Mouse (Mus musculus) embryonic facial prominence, embryonic 11.5 days (tissue): ENCODE measurements around the gene Itga8. TPM values are rescaled to one million over a fixed set of nuclear protein-coding genes. Genes with fewer than 3 reads are reported as not detected.

ENCODE experiments used
- ATAC-seq: fragments of 200-750 bp; cut with Nextera tagmentation; replicated peaks from 2 replicates; pipeline ENCODE4 v1.8.0; 2017; ENCODE audit warnings: low read depth; ENCODE audit not compliant: insufficient number of reproducible peaks, low FRiP score, low TSS enrichment
- DNase-seq: peaks from one replicate; pipeline ENCODE4 v3.0.0-alpha.2; 2015; ENCODE audit warnings: low spot score
- H3K27ac ChIP-seq: fragments of 300-500 bp; sonication (generic); replicated peaks from 2 replicates; pipeline ENCODE4 v1.5.1; 2014; ENCODE audit warnings: mild to moderate bottlenecking, low read depth, low read length, control low read depth
- H3K27me3 ChIP-seq: fragments of 300-500 bp; sonication (generic); 2 replicates; pipeline ENCODE4 v1.6.1; 2014; ENCODE audit warnings: mild to moderate bottlenecking, low read length, moderate library complexity, mixed read lengths; ENCODE audit not compliant: control insufficient read depth, insufficient read depth
- H3K36me3 ChIP-seq: fragments of 300-500 bp; sonication (generic); replicated peaks from 2 replicates; pipeline ENCODE4 v1.6.1; 2014; ENCODE audit warnings: low read depth, mild to moderate bottlenecking, low read length, moderate library complexity, mixed read lengths; ENCODE audit not compliant: control insufficient read depth, insufficient read depth
- H3K4me1 ChIP-seq: fragments of 300-500 bp; sonication (generic); 2 replicates; pipeline ENCODE4 v1.6.1; 2014; ENCODE audit warnings: low read length, mixed read lengths; ENCODE audit not compliant: control insufficient read depth, insufficient read depth
- H3K4me2 ChIP-seq: fragments of 300-500 bp; sonication (generic); 2 replicates; pipeline ENCODE4 v1.6.1; 2014; ENCODE audit warnings: low read depth, mild to moderate bottlenecking, control low read depth, low read length, moderate library complexity
- H3K4me3 ChIP-seq: fragments of 300-500 bp; sonication (generic); 2 replicates; pipeline ENCODE4 v1.5.1; 2014; ENCODE audit warnings: low read depth, low read length, control low read depth
- H3K9ac ChIP-seq: fragments of 300-500 bp; sonication (generic); replicated peaks from 2 replicates; pipeline ENCODE4 v1.6.1; 2014; ENCODE audit warnings: mild to moderate bottlenecking, control low read depth, low read length
- H3K9me3 ChIP-seq: fragments of 300-500 bp; sonication (generic); replicated peaks from 2 replicates; pipeline ENCODE4 v1.6.1; 2016; ENCODE audit warnings: mild to moderate bottlenecking, low read length, inconsistent platforms, mixed read lengths; ENCODE audit not compliant: control insufficient read depth
- WGBS: fragments of 180-500 bp; shearing (Covaris S2); extraction: QIAGEN DNeasy Blood & Tissue Kit; methylation state at CpG from one replicate; pipeline ENCODE4 v1.1.7; 2014; 5-methylcytosine and 5-hydroxymethylcytosine counted together
- polyA plus RNA-seq: library from polyadenylated mRNA; unstranded; fragments of >200 nt; fragmentation: Nextera tagmentation; extraction: Ambion mirVana; gene quantifications from 2 replicates; pipeline ENCODE4 v1.2.1, GENCODE M21; 2014

Gene Itga8
- polyA plus RNA-seq, 1 experiment from 2014 or later: 9.4 TPM

DNA sequence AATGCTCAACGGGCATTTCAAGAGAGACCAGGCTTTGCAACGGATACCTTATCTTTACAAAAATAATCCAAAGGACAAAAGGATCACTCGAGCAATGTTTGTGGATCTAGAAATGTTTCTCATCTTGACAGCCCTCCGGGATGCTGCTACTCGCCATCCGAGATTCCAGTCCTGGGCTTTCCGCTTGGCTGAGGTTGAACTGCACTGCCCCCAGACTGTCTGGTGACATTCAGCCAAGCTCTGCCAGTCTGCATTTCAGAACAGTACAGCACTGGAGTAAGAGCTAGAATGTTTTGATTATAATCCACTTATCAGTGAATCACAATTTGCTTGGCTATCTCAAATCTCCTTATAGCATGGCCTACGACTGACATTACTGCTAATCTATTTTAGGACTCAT is 8.3 kb downstream of the Itga8 start:
- ATAC-seq (no peak), DNase-seq (no peak)
- Histone ChIP-seq H3K36me3 (no peaks in the 10 kb centered on the region), H3K27ac (no peak overlapping the region), H3K9ac (no peak overlapping the region), H3K9me3 (no peaks in the 10 kb centered on the region), H3K4me1 (no peaks in the 10 kb centered on the region), H3K4me3 (no peak overlapping the region), H3K4me2 (no peak overlapping the region), H3K27me3 (no peaks in the 10 kb centered on the region)
- WGBS: 52% methylated on average over 8 of the region's 8 CpGs

DNA sequence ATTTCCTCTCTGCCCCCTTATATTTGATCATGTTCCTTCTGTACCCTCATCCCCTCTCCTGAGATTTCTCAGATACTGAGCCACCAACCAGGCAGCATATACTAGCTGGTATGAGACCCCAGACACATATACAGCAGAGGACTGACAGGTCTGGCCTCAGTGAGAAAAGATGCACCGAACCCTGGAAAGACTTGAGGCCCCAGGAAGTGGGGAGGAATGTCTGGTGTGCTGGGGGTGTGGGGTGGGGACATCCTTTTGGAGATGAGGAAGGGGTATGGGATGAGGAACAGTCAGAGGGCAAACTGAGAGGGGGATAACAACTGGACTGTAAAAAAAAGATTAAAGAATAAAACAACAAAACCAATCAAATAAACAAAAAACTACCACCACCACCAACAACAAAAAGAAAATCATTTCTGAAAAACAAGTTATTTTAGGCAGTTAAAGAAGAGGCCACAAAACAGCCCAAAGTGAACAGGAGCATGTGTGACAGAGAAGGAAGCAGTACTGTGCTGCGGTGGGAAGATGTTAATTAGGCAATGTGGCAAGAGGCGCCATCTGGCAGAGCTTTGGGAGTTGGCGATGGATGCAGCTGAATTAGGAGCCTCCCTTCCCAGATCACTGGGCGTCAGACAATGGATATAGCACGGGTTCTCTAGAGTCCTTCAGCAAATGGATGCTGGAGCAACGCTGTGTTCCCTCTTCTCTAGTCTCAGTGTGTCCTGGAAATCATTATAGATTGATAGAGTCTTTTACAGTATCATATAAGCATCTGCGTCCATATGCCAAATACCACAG is 9.5 kb downstream of the Itga8 start:
- Histone ChIP-seq H3K27me3 (no peaks in the 10 kb centered on the region), H3K4me2 (no peak overlapping the region), H3K9me3 (no peaks in the 10 kb centered on the region), H3K36me3 (no peaks in the 10 kb centered on the region), H3K4me1 (no peaks in the 10 kb centered on the region), H3K9ac (no peak overlapping the region), H3K27ac (no peak overlapping the region), H3K4me3 (no peak overlapping the region)
- DNase-seq: no peak
- 64% methylated on average over 8 of the region's 8 CpGs for WGBS
- 0 out of 2 replicates have a peak, but pooled peaks have one; percentile 48 for ATAC-seq

DNA sequence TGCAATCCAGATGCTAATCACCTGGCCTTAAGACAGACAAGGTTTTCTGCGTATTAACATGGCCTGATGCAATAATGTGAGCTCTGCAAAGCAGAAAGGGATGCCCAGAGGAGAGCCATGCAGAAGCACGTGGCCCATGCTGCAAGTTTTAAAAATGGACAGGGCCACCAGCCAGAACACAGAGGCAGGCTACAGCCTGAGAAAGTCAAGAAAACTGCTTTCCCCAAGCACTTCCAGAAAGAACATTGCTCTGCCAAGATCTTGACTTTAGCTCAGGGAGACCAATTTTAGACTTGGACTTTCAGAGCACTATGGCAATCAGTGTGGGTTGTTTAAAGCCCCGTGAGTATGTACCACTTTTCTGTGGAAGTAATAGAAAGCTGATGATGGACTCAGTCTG is 11.5 kb downstream of the Itga8 start:
- Histone ChIP-seq H3K4me1 (no peaks in the 10 kb centered on the region), H3K9me3 (no peaks in the 10 kb centered on the region), H3K4me3 (no peak overlapping the region), H3K4me2 (no peak overlapping the region), H3K27me3 (no peaks in the 10 kb centered on the region), H3K36me3 (no peaks in the 10 kb centered on the region), H3K9ac (no peak overlapping the region), H3K27ac (no peak overlapping the region)
- WGBS: 86% methylated on average over 3 of the region's 3 CpGs
- no peak for ATAC-seq
- no peak for DNase-seq

GRCm38 (mm10) chr2:12287831-12288230 is 13.9 kb downstream of the Itga8 start:
- Histone ChIP-seq H3K9ac (no peak overlapping the region), H3K4me3 (no peak overlapping the region), H3K9me3 (no peaks in the 10 kb centered on the region), H3K4me2 (no peak overlapping the region), H3K4me1 (no peaks in the 10 kb centered on the region), H3K27me3 (no peaks in the 10 kb centered on the region), H3K27ac (no peak overlapping the region), H3K36me3 (no peaks in the 10 kb centered on the region)
- 91% methylated on average over 3 of the region's 3 CpGs for WGBS
- no peak for DNase-seq
- ATAC-seq: no peak

DNA sequence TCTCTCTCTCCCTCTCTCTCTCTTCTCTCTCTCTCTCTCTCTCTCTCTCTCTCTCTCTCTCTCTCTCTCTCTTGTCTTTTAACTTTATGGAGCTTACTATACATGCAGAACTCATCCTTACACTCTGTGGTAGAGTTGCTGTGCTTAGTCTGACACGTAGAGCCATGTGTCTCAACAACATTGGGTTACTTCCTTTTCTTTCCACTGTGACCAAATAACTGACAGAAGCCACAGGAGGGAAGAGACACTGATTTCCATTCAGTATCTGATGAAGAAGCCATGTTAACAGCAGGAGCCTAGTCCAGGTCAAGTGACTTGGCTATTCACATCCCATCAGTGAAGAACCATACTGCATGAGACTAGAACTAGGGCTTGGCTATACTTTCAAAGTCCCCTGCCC is 21.1 kb downstream of the Itga8 start:
- no peak overlapping the region for H3K4me3 ChIP-seq
- no peaks in the 10 kb centered on the region for H3K9me3 ChIP-seq
- DNase-seq: no peak
- no peaks in the 10 kb centered on the region for H3K4me1 ChIP-seq
- H3K36me3 ChIP-seq: no peaks in the 10 kb centered on the region
- H3K27me3 ChIP-seq: no peaks in the 10 kb centered on the region
- no peak overlapping the region for H3K4me2 ChIP-seq
- no peak overlapping the region for H3K9ac ChIP-seq
- ATAC-seq: no peak
- WGBS: 67% methylated on average over 1 of the region's 1 CpGs
- H3K27ac ChIP-seq: no peak overlapping the region

- H3K27me3 ChIP-seq: no peaks in the 10 kb centered on the region
- no peaks in the 10 kb centered on the region for H3K4me1 ChIP-seq
- 37% methylated on average over 4 of the region's 4 CpGs for WGBS
- no peak overlapping the region for H3K27ac ChIP-seq
- H3K4me3 ChIP-seq: no peak overlapping the region
- no peak overlapping the region for H3K4me2 ChIP-seq
- peak; percentile 35 for DNase-seq
- ATAC-seq: peak; percentile 67; the same call in 1 of the 2 replicates
- H3K36me3 ChIP-seq: no peaks in the 10 kb centered on the region
- H3K9me3 ChIP-seq: no peaks in the 10 kb centered on the region
- no peak overlapping the region for H3K9ac ChIP-seq
Measured at GRCm38 (mm10) chr2:12279070-12279612, 22.6 kb downstream of the Itga8 start.

DNA sequence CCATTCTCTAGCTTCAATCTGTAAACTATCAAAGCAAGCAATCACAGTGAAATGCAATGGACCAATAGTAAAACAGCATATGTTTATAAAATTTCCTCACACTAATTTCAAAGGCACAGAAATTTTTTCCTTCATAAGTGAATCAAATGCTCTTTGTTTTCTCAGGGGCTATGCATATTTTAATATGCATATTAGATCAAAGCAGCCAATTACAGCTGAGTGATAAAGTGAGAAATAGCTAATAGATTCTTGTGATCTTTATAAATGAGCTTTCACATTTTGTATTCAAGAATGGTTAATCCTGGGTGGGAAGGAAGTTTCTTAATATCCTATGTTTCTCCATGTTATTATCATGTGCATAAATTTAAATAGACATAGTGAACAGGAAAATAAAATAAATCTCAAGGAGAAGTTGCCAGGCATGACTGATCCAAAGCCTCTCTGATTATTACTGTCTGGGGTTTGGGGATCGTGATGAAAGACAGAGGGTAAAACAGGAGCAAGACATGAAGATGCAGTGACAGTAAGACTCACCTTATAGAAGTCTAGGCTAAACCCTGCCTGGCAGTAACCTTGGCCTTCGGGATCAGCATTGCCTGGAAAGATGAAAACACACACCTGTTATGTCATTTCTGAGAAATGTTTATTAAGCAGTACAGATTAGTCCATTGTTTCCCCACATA is 44.9 kb downstream of the Itga8 start:
- Histone ChIP-seq H3K36me3 (no peaks in the 10 kb centered on the region), H3K27me3 (no peaks in the 10 kb centered on the region), H3K4me3 (no peak overlapping the region), H3K9me3 (no peaks in the 10 kb centered on the region), H3K4me1 (no peaks in the 10 kb centered on the region), H3K4me2 (no peak overlapping the region), H3K27ac (no peak overlapping the region), H3K9ac (no peak overlapping the region)
- DNase-seq: no peak
- 78% methylated on average over 2 of the region's 2 CpGs for WGBS
- no peak for ATAC-seq

GRCm38 (mm10) chr2:12255901-12256300 is 45.8 kb downstream of the Itga8 start:
- no peak for ATAC-seq
- no peak overlapping the region for H3K4me3 ChIP-seq

More at GRCm38 (mm10) chr2:12255901-12256300, 45.8 kb downstream of the Itga8 start:
- Histone ChIP-seq H3K4me1 (no peaks in the 10 kb centered on the region), H3K9me3 (no peaks in the 10 kb centered on the region), H3K9ac (no peak overlapping the region), H3K27me3 (no peaks in the 10 kb centered on the region), H3K36me3 (no peaks in the 10 kb centered on the region), H3K27ac (no peak overlapping the region), H3K4me2 (no peak overlapping the region)
- 69% methylated on average over 2 of the region's 2 CpGs for WGBS
- no peak for DNase-seq
